Mouse (Mus musculus) pancreas, adult 10 weeks (tissue): ENCODE measurements around the gene Armh3. TPM values are rescaled to one million over a fixed set of nuclear protein-coding genes. Genes with fewer than 3 reads are reported as not detected.

ENCODE experiments used
- polyA plus RNA-seq: library from polyadenylated mRNA; stranded (reverse); fragments of 350-450 nt; fragmentation: Illumina TruSeq; extraction: RNeasy Lipid Tissue Mini Kit (QIAGEN cat#74804); gene quantifications from one replicate; pipeline ENCODE4 v1.2.3, GENCODE M21; 2015; ENCODE audit warnings: low read depth, low replicate concordance; ENCODE audit not compliant: insufficient read depth

The Armh3 gene
- 2.5 TPM for polyA plus RNA-seq

GRCm38 (mm10) chr19:45997785-45998693 is at the start of gene Armh3:
Gene Armh3, minus strand, starts transcription at chr19:45998488.

GRCm38 (mm10) chr19:46044993-46045695 is 46.9 kb upstream of the Armh3 start, which contains the start of gene Ldb1:
Gene Ldb1, minus strand, starts transcription at chr19:46045214.

GRCm38 (mm10) chr19:46044271-46044992 is 46.1 kb upstream of the Armh3 start, which contains the start of gene Pprc1:
Gene Pprc1, plus strand, starts transcription at chr19:46044886.

GRCm38 (mm10) chr19:46003371-46004226 is 5.3 kb upstream of the Armh3 start, which contains the start of gene Hps6:
Gene Hps6, plus strand, starts transcription at chr19:46003508.

GRCm38 (mm10) chr19:45815831-45816405 is 182.4 kb downstream of the Armh3 start, which contains the start of gene Kcnip2:
Gene Kcnip2, minus strand, starts transcription at chr19:45816061.

GRCm38 (mm10) chr19:45783181-45783932 is 214.9 kb downstream of the Armh3 start, which contains the start of gene Mgea5:
Gene Mgea5, minus strand, starts transcription at chr19:45783837.

Other genes with a start within 250 kb of the Armh3 start
- 14.4 TPM for gene Npm3, start 248.9 kb downstream of the Armh3 start, polyA plus RNA-seq
- 24.5 TPM for gene Mgea5, start 214.7 kb downstream of the Armh3 start, polyA plus RNA-seq
- gene Kcnip2, start 182.4 kb downstream of the Armh3 start, polyA plus RNA-seq = 0.59 TPM
- gene Hps6, start 5.0 kb upstream of the Armh3 start, polyA plus RNA-seq = 2.1 TPM
- 13.5 TPM for gene Pprc1, start 46.4 kb upstream of the Armh3 start, polyA plus RNA-seq
- gene Ldb1, start 46.7 kb upstream of the Armh3 start, polyA plus RNA-seq = 27.9 TPM
- 9.7 TPM for gene Nolc1, start 77.4 kb upstream of the Armh3 start, polyA plus RNA-seq
- not detected for gene Elovl3, start 133.4 kb upstream of the Armh3 start, polyA plus RNA-seq
- gene Pitx3, start 149.8 kb upstream of the Armh3 start, polyA plus RNA-seq = not detected
- gene Gbf1, start 154.0 kb upstream of the Armh3 start, polyA plus RNA-seq = 25.3 TPM